In genomic region chr8:122058510-122058909, GRCm38 (mm10) we compare ENCODE assay signal across 26 mouse cellular contexts.
"Had no signal": no experiment of that assay in that cellular context is flagged by ENCODE, and none has a peak within 500 bp of the region (broad histone marks: within the 10 kb centered on the region; RNA-seq: fewer than 3 reads in every experiment).

No protein-coding gene starts in this region.

- H3K36me3 ChIP-seq: embryonic facial prominence, embryonic 10.5 days; embryonic facial prominence, embryonic 12.5 days; embryonic facial prominence, embryonic 13.5 days; embryonic facial prominence, embryonic 15.5 days; forebrain, embryonic 10.5 days; forebrain, embryonic 12.5 days; forebrain, embryonic 15.5 days; heart, embryonic 10.5 days had no signal

- ATAC-seq: forebrain, embryonic 13.5 days; forebrain, embryonic 14.5 days; forebrain, embryonic 15.5 days; forebrain, embryonic 16.5 days had no signal

- H3K4me1 ChIP-seq: forebrain, embryonic 13.5 days; forebrain, embryonic 15.5 days had no signal

- DNase-seq: cerebellum, adult 9-10 months; cerebellum, adult 9-11 months; cerebellum, postnatal 14 days; cerebellum, postnatal 25 days; cerebellum, postnatal 36 days; embryo, embryonic 11 days; gastrocnemius, adult 2 months; gastrocnemius, postnatal 10 days; gastrocnemius, postnatal 14 days; gastrocnemius, postnatal 25 days; gastrocnemius, postnatal 36 days; heart, adult 11 months; heart, adult 18-20 months; heart, adult 2 months had no signal

- H3K9ac ChIP-seq: embryonic facial prominence, embryonic 12.5 days; embryonic facial prominence, embryonic 13.5 days; embryonic facial prominence, embryonic 15.5 days; forebrain, embryonic 12.5 days; forebrain, embryonic 13.5 days; forebrain, embryonic 15.5 days; forebrain, postnatal 0 days had no signal

- H3K27ac ChIP-seq: embryonic facial prominence, embryonic 10.5 days; embryonic facial prominence, embryonic 12.5 days; embryonic facial prominence, embryonic 13.5 days; embryonic facial prominence, embryonic 15.5 days; forebrain, embryonic 10.5 days; forebrain, embryonic 12.5 days; forebrain, embryonic 13.5 days; forebrain, embryonic 15.5 days; gastrocnemius, adult 2 months; heart, adult 2 months; heart, embryonic 10.5 days had no signal

- H3K27me3 ChIP-seq: embryonic facial prominence, embryonic 12.5 days; embryonic facial prominence, embryonic 13.5 days; embryonic facial prominence, embryonic 15.5 days; forebrain, embryonic 12.5 days; forebrain, embryonic 13.5 days; forebrain, embryonic 15.5 days had no signal

- H3K4me2 ChIP-seq: embryonic facial prominence, embryonic 12.5 days; embryonic facial prominence, embryonic 13.5 days; embryonic facial prominence, embryonic 15.5 days; forebrain, embryonic 12.5 days; forebrain, embryonic 13.5 days; forebrain, embryonic 15.5 days had no signal

- H3K4me3 ChIP-seq: embryonic facial prominence, embryonic 10.5 days; embryonic facial prominence, embryonic 12.5 days; embryonic facial prominence, embryonic 13.5 days; embryonic facial prominence, embryonic 15.5 days; forebrain, embryonic 10.5 days; forebrain, embryonic 12.5 days; forebrain, embryonic 13.5 days; forebrain, embryonic 15.5 days; gastrocnemius, adult 2 months; heart, adult 2 months; heart, embryonic 10.5 days had no signal

- H3K9me3 ChIP-seq: embryonic facial prominence, embryonic 10.5 days; embryonic facial prominence, embryonic 12.5 days; embryonic facial prominence, embryonic 13.5 days; embryonic facial prominence, embryonic 15.5 days; forebrain, embryonic 10.5 days; forebrain, embryonic 12.5 days; forebrain, embryonic 13.5 days; forebrain, embryonic 15.5 days; heart, embryonic 10.5 days had no signal
